Mouse (Mus musculus): ENCODE measurements around the gene Thnsl2.

DNA sequence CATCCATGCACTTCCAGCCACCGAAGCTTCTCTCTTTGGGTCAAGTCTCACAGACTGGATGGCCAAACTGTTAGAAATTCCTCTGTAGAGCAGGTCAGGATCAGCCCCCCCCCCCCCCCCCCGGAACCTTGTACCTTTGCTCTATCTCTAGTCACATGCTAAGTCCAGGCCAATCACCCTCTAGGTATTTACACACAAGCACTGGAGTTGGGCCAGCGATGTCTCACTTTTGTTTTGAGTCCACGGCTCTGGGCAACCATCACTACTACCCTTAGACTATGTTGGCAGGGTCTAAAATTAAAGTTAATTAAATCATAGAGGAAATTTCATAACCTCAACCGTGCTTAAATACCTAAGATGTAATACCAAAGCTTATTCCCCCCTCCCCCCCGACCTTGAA lies 50.6 kb downstream of the Thnsl2 start:
- TF ChIP-seq POLR2A (IDR thresholded peaks at IDR 0.05; ENCODE audit: extremely low read depth, insufficient read depth, low read length): no peak
- no peak for TF ChIP-seq CTCF (IDR thresholded peaks at IDR 0.05; ENCODE audit: low read depth, low read length)

All from liver, adult 2 months (tissue).